Mouse (Mus musculus): ENCODE measurements around the gene Mkln1.

The Mkln1 gene

DNA sequence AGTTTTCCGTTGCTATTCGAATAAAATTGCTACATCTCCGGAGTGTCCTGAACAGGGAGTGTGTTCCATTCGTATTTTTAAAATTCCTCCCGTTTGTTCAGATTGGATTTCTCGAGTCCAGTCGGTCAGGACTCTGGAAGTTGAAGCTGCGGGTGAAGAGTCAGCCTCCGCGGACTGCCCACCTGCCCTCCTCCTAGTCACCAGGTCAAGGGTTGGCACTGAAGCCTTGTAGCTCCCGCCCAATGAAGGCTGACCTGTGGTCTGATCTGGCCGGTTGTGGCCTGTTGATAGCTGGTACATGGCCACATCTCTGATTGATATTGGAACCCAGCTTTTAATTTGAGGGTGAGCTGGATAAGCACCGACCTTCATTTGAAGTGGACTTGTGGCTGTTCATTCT lies 1.0 kb downstream of the Mkln1 start:
- peak; percentile 30 for DNase-seq

DNA sequence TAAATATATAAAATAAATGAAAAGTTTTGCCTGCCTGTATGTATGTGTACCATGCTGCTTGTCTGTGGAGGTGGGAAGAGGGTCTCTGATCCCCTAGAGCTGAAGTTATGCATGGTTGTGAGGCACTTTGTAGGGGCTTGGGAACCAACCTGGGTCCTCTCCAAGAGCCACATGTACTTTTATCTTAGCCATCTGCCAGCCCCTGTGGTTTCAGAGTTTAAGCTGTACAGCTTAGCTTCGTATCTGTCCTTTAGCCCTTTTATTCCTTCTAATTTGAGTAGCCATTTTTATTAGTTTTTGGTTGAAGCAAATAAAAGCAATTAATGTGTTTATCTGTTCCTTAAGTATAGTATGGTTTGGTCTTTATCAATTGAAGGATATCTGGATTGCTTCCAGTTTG lies 12.5 kb downstream of the Mkln1 start:
- DNase-seq: no peak

DNA sequence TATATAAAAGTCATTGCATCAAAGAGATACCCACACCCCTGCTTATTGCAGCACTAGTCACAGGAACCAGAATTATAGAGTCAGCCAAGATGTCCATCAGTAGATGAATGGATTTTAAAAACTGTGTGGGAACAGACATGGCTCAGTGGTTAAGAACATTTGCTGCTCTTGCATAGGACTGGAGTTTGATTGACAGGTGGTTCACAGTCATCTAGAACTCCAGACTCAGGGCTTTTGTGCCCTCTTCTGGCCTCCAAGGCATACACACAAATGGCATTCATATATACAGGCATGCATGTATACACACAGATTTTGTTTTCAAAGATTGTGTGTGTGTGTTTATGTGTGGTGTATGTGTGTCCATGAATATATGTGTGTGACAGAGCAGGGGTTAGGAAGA lies 14.0 kb downstream of the Mkln1 start:
- DNase-seq: peak in 1 of 2 experiments; percentile 19

DNA sequence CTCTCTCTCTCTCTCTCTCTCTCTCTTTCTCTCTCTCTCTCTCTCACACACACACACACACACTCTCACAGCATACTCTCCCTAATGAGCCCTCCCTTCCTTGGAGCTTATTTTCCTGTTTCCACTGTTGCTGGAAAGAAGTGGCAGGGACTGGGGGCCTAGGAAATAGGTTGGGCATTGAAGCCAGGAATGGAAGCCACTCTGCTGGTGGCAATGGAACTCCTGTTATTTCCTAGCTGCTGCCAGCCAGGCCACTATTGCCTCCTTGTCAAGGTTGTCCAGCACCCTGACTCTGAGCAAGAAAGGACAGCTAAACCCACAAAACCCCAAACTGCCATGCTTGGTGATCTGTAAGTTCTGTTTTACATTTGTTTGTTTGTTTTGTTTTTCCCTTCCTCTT lies 15.0 kb downstream of the Mkln1 start:
- no peak for DNase-seq

DNA sequence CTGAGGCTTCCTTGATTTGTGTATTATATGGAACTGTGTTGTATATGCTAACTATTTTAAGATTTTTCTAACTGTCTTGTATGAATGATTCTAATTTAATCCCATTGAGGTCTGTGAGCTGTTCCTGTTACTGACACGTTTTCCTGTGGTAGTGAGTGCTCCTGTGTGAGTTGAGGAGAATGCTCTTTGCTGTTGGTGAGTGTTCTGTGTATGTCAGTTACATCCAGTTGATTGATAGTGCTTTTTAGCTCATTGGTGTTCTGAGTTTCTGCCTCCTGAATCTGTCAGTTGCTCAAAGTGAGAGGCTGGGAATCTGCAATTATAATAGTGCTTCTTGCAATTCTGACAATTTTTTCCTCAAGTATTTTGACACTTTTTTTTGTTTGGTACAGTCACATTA lies 15.8 kb downstream of the Mkln1 start:
- DNase-seq: no peak

DNA sequence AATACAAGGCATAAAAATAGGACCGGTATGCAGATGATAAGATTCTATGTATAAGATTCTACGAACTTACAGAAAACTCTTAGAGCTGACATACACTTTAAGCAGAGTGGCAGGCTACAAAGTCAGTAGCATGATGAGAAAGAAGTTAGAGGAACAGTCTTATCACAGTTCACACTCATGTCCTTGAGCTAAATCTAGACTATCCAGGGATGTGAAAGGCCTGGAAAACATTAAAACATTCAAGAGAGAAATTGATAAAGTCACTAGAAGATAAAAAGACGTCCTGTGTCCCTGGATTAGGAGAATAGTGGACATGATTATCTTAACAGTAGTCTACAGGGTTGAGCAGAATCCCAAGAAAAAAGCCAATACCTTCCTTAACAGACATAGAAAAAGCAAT lies 26.9 kb downstream of the Mkln1 start:
- no peak for DNase-seq

DNA sequence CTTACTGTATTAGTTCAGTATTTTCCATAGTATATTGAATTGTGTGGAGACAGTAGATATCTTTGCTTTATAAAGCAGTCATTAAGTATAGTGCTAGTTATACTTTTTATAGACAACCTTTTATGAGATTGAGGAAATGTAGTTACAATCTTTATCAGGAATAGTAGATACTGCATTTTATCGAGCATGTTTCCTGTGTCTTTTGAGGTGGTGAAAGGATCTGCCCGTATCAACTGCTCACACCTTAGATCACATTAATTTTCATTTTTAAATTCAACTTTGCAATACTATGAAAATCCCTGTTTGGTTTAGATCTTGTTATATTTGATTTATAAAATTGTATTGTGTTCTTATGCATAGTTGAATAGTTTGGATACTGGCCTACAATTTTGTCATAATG lies 38.7 kb downstream of the Mkln1 start:
- no peak for DNase-seq

DNA sequence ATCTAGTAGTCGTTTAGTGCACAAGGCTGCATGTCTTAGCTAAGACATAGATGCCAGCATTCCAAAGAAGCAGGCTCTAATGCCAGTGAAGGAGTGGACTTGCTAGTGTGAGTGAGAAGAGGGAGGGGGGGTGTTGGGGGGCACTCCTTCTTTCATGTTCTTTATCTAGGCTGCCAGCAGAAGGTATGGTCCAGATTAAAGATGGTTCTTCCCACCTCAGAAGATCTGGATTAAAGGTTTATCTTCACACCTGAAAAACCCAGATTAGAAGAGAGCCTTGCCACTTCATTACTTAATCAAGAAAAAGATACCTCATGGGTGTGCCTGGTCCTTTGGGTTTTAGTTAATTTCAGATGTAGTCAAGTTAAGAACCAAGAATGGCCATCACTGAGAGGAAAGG lies 46.7 kb downstream of the Mkln1 start:
- DNase-seq: no peak

DNA sequence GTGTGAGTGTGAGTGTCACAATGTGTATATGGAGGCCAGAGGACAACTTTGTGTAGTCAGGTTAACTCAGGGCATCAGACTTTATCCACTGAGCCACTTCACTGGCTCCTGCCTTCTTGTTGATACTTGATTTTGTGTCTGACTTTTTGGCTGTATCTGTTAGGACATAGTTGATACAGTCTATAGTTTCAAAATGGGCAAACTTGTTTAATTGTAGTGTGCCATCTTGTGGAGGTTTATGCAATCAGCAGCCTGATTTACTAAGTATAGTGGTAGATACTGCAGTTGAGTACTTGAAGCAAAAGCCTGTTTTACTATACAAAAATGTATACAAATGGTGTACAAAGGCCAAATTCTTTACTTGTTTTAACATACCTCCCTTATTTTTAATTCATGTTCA lies 55.2 kb downstream of the Mkln1 start:
- peak in 1 of 2 experiments; percentile 23 for DNase-seq

DNA sequence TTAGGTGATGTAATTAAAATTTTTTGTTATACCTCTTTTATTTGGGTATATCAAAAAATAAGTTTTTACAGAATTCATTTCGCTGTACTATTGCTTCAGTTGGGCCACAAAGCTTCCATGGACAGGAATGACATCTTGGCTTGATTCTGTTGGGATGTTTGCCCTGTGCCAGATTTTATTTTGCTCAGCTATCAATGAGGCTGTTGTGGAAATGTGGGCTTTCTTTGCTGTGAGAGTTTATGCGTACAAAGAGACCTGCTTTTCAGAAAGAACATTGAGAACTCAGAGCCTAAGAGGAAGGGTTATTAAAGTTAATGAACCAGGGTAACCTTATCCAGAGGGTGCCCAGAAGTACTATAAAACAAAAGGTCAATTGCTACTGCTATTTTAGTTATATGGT lies 56.8 kb downstream of the Mkln1 start:
- no peak for DNase-seq

DNA sequence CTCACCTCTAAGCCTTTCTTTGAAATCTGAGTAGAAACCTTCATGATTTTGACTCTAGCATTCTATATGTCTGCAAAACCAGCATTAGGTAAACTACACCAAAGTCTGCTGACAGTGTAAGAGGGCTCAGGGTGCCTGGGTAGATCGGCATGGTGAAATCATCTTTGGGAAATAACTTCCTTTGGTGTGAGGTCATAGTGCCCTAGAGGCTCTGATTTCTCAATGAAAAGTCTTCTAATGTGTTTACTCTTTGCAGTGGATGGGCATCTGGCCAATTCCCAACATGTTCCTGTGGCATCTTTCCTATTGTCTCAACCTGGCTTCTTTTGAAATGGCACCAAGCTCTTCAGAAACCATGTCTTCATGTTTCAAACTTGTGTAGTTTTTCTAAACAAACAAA lies 58.5 kb downstream of the Mkln1 start:
- peak in 1 of 2 experiments; percentile 40 for DNase-seq

DNA sequence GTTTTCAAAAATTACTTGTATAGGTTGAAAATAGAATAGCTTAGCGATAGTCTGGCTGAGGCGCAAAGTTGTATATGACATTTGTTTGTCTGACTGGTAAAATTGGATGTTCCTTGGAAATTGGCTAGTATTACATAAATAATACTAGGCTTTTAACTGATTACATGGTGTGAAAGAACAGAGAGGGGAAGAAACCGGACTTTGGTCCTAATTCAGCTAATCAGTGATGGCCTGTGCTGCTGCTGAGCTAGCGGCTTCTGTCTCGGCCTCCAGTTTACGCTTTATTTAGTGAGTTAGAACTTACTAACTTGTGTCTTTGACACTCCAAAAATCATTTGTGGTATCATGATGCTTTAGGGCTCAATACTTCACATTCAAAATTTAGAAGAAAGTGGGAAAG lies 70.9 kb downstream of the Mkln1 start:
- no peak for DNase-seq

DNA sequence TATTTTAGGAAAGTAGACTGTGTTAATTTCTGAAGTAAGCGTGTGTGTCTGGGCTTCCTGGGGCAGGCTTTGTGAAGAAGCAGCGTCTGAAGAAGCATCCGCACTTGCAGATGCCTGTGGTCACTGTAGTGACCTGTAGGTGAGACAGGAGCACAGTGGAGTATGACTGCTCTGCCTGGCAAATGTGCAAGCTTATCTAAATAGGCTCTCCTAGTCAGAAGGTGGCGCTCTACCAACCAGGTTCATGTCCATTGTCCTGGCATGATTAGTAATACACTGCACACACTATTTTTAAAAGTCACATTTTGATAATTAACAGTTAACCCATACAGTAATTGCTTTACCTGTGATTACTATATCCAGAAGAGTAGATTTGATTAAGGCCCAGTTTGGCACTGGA lies 79.7 kb downstream of the Mkln1 start:
- DNase-seq: no peak

DNA sequence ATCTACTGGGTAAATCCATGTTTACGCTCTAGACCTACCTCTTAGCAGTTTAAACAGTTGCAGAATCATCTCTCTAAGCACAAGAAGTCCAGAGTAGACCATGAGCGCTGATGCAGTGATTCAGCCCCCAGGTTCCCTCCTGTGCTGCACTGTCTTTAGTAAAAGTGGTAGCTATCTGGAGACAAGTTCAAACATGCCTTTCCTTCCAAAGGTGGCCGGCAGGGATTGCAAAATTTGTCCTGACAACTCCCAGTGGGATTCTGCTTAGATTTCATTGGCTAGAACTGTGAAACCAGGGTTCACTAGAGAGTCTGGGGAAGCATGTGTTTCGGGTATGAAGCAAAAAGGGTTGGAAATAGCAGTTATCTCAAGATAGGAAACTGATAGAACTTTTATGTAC lies 81.5 kb downstream of the Mkln1 start:
- no peak for DNase-seq

DNA sequence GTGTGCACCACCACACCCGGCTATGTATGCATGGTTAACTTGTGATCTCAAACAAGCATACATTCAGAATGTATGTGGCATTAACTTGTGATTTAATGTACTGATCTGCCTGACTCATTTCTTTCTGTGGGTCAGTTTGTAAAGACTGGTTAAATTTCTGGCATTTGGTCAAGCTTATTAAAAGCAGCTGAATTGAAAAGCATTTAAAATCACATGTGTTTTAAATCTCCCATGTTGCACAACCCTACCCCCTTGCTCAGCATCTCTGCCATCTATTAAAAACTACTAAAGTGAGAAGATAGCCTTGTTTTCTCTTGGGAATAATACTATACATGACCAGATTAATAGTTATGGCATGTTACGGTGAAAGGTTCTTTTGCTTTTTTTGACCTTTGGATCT lies 88.1 kb downstream of the Mkln1 start:
- DNase-seq: no peak

DNA sequence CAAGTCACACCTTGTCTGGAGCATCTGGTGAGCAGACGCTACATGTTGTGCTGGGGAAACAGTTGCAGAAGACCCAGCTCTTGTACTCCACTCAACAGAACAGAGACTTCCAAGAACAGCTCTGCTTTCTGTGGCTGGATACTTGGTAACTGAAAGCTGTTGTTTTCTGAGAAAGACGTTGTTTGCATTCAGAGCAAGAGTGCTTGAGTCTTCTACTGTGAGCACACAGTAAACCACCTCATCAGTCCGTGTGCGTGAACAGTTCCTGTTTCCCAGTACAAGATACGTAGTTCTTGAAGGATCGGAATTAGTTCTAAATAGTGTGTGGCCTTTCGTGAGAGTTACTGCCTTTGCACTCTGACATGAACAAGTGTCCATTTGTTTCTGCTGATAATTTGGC lies 91.4 kb downstream of the Mkln1 start:
- DNase-seq: no peak

DNA sequence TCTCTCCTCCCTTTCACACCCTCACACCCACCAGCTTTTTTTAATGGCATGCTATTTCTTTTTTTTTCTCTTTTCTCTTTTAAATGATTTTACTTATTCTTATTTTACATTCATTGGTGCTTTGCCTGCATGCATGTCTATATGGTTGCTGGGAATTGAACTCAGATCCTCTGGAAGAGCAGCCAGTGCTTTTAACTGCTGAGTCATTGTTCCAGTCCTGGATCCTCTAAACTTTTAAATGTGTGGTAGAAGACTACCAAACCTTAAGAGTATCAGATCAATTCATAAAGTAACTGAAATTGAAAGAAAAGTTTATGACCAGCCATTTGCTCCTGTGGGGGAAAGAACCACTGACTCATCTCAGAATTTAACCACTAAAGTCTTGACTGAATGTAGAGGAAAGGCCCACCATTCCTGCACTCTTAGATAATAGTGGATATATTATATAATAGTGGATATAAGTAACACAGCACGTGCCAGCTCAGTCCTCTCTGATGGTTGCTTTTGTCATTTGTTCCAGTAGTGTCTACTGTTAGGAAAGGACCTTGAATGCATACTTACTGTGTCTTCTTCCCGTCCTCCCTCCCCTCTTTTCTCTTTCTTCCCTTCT lies 96.7 kb downstream of the Mkln1 start:
- no peak for DNase-seq

DNA sequence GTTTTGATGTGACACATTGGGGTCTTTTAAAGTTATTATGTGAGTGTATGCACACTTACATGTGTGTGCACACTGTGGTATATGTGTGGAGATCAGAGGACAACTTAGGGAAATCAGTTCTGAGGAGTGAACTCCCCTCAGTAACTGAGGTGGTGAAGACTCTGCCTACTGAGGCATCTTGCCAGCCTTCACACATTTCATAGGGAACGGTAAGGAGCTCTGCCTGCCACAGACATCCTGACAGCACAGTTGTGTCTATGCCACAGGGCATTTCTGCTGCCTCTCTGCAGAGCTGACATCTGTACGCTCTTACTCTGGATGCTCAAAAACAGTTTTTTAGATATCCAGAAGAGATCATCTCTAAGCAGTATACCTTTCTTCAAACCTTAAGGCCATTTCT lies 97.7 kb downstream of the Mkln1 start:
- no peak for DNase-seq

DNA sequence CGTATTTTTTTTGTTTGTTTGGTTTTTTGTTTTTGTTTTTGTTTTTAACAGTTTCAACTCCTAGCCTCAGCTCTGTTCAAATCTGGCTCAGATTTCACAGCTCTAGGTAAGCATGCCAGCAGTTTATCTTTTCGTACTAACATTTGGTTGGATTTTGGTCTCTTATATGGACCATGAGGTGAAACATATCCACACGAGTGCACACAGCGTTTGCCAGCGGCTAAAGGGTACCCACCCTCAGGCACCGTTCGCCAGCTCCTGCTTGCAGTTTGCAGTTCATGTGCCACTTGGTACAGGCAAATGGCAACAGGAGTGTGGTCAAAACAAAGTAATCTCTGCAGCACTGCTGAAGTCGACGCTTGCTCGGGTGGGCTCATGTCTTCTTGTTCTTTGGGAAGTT lies 101.3 kb downstream of the Mkln1 start:
- DNase-seq: no peak

DNA sequence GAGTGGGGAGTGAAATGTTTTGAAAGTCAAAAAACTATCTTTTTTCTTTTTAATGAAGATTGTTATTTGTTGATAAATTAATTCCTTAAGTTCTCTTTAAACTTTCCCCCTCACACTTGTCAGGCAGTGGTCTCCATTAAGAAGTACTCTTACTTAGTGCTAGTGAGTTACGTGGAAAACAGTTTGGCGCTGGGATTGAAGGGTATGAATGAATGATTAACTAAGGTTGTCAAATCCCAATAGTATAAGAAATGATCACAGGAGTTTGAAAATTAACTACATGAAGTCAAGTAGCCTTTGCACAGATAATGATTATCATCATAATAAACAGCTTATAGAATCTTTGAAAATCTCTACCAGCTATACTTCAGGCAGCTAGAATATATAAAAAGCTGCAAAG lies 101.7 kb downstream of the Mkln1 start:
- DNase-seq: no peak

DNA sequence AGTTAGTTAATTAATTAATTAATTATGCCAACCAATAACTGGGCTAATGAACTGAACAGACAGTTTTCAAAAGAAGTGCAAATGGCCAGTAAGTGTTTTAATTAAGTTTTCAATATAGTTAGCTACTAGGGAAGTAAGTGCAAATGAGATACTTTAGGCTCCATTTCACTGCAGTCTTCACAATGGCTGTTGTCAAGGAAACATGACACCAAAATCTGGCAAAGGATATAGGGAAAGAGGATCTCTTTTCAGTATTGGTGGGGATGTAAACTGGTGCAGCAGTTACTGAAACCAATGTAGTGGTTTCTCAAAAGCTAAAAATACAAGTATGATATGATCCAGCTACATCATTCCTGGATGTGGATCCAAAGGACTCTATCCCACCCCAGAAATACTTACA lies 102.2 kb downstream of the Mkln1 start:
- no peak for DNase-seq

DNA sequence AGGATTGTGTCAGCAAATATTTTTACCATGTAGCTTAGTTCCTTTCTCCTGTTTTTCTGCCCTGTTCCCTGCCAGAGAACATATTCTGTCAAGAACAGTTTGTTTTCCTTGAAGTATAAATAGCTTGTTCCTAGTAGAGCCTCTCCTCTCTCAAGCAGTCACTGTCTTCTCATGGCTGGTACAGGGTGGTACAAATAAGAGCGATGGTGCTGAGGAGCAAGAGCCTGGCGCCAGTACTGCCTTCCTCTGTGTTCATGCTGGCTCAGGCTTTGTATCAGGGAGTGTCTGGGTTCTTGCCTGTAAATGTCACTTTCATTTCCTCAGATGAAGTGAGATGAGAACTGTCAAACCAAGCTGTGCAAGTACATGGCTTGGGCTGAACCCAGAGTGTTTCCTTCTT lies 104.1 kb downstream of the Mkln1 start:
- no peak for DNase-seq

DNA sequence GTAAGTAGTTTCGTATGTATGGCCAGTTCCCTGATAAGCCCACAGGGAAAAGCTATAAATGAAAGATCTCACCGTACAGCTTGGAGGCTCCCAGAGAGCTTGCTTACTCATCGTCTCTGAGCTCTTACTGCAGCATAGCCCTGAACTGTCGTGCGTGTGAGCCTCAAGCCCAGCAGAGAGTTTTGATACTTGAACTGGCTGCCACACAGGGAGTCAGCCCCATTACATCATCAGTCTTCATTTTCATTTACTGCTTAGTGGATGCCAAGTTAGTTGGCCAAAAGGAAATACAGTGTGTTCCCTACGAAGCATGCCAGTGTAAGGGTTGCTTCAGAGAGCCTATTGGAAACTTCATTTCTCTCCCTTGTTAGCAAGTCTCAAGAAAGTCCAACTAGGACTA lies 115.2 kb downstream of the Mkln1 start:
- no peak for DNase-seq

DNA sequence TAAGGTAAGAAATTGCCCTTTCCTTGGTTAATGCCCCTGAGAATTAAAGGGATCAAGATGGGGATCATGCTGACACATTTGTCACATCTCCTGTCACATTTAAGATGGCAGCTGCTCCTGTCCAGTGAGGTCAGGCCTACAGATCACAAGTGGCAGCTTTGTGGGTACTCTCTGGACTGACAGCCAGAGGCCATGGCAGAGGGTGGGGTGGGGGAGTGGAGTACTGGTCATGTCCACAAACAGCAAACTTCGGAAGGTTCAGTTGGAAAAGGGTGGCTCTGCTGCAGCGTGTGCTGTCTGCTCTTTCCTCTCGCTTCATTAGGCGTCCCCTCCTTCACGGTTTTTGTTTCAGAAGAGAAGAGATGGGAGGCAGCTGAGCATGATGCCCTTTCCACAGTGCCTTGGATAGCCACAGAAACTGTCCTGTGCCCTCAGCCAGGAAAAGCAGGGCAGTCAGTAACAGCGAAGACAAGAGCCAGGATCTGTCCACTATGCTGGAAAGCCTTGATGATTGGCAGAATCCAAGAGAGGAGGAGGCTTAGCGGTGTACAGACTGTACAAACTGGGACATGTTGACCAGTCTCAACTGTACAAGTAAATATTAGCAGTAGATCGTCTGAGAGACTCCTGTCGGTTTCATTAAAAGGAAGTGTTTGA lies 119.3 kb downstream of the Mkln1 start:
- peak in 1 of 2 experiments; percentile 32 for DNase-seq

DNA sequence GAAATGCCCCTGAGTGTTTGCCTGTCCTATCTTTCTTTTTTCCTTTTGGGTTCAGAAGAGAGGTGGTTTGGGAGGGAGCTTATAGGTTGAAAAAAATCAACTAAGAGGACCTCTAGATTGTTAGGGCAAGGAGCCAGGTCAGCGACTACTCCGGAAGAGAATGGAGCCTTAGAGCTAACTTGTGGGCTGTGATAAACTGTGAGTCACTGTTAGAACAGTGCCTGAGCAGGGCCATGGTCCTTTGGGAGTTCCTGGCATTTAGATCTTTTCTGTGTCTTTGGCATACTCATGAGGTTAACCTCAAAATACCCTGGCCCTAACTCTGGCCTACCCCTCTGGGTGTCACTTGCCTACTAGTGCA lies 119.8 kb downstream of the Mkln1 start:
- peak; percentile 49 to 63 for DNase-seq

Data from lung, postnatal 4 days (tissue).